Mouse (Mus musculus) G1E (cell line): ENCODE measurements around the gene Gpr39. TPM values are rescaled to one million over a fixed set of nuclear protein-coding genes. Genes with fewer than 3 reads are reported as not detected.

Source experiments
- ATAC-seq: 2 replicates; pipeline ENCODE4 v1.8.0; 2016; ENCODE audit warnings: mild to moderate bottlenecking; ENCODE audit not compliant: insufficient number of reproducible peaks, poor library complexity, low FRiP score, severe bottlenecking; ENCODE audit errors: extremely low read depth
- DNase-seq: peaks from one replicate; pipeline ENCODE4 v3.0.0; 2012; ENCODE audit warnings: low spot score
- H3K27me3 ChIP-seq: 2 replicates; pipeline ENCODE4 v1.6.1; 2012; ENCODE audit warnings: mild to moderate bottlenecking, low read length, inconsistent platforms; ENCODE audit not compliant: insufficient read depth
- H3K36me3 ChIP-seq: replicated peaks from 2 replicates; pipeline ENCODE3; 2012; ENCODE audit warnings: mild to moderate bottlenecking, inconsistent platforms
- H3K4me1 ChIP-seq: 2 replicates; pipeline ENCODE4 v1.6.1; 2012; ENCODE audit warnings: low read depth, low read length, inconsistent platforms, mixed read lengths; ENCODE audit not compliant: insufficient read depth
- H3K4me3 ChIP-seq: 2 replicates; pipeline ENCODE4 v1.5.1; 2012; ENCODE audit warnings: low read depth, mild to moderate bottlenecking, inconsistent platforms, low read length, moderate library complexity, mixed read lengths
- H3K9me3 ChIP-seq: replicated peaks from 2 replicates; pipeline ENCODE4 v1.6.1; 2012; ENCODE audit warnings: inconsistent platforms
- CTCF ChIP-seq: IDR thresholded peaks from 2 replicates; pipeline ENCODE4 v1.5.1; 2012; ENCODE audit warnings: low read depth, low read length, inconsistent platforms, mixed read lengths
- GATA1 ChIP-seq: IDR thresholded peaks from 2 replicates; pipeline ENCODE4 v1.6.1; 2012; ENCODE audit warnings: borderline replicate concordance, low read length, inconsistent platforms, mixed read lengths
- GATA2 ChIP-seq: IDR thresholded peaks from 2 replicates; pipeline ENCODE4 v1.6.1; 2012; ENCODE audit warnings: low read depth, low read length, inconsistent platforms, borderline replicate concordance
- POLR2AphosphoS5 ChIP-seq: IDR thresholded peaks from 2 replicates; pipeline ENCODE4 v1.6.1; 2012; ENCODE audit warnings: low read depth, low read length, inconsistent platforms; ENCODE audit not compliant: insufficient replicate concordance
- TAL1 ChIP-seq: conservative IDR thresholded peaks from 2 replicates; pipeline ENCODE4 v1.6.1; 2012; ENCODE audit warnings: low read depth, low read length, inconsistent platforms, mixed read lengths
- polyA plus RNA-seq: library from polyadenylated mRNA; stranded (reverse); fragments of >175 nt; gene quantifications from 2 replicates; pipeline ENCODE4 v1.2.3, GENCODE M21; 2012
- total RNA-seq, 2 experiments: library from RNA; stranded (forward) in 1 of 2; stranded (reverse) in 1 of 2; fragments of 200-1000 nt in 1 of 2; fragments of >200 nt in 1 of 2; fragmentation: Nextera tagmentation in 1 of 2; gene quantifications; 2 replicates each; pipeline ENCODE4 v1.2.3; 2014 to 2017

Gpr39 gene
- total and polyA plus RNA-seq, 3 experiments: 0.22 TPM; not detected in 2

DNA sequence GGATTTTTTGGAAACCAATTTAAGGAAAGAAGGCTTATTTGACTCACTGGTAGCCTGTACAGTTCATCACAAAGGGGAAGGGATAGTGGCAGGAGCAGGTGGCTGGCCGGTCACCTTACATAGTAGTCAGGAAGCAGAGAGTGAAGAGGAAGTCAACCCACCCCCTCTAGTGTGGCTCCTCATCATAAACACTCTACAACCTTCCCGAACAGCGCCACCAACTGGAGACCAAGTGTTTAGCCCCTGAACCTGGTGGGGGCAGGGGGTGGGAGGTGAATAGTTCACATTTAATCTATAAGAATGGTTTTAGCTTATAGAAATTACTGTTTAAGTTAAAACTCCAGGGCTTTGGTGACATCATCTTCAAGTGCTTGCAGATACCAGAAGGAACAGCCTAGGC is 28.6 kb downstream of the Gpr39 start:
- DNase-seq: no peak
- no peak for TF ChIP-seq POLR2AphosphoS5
- no peak for TF ChIP-seq TAL1
- TF ChIP-seq GATA2: no peak
- no peak for TF ChIP-seq GATA1
- TF ChIP-seq CTCF: no peak
- Histone ChIP-seq H3K4me1 (no peaks in the 10 kb centered on the region), H3K9me3 (peaks cover 8% of the 10 kb centered on the region), H3K36me3 (no peaks in the 10 kb centered on the region), H3K4me3 (no peak overlapping the region), H3K27me3 (no peaks in the 10 kb centered on the region)
- no peak for ATAC-seq

DNA sequence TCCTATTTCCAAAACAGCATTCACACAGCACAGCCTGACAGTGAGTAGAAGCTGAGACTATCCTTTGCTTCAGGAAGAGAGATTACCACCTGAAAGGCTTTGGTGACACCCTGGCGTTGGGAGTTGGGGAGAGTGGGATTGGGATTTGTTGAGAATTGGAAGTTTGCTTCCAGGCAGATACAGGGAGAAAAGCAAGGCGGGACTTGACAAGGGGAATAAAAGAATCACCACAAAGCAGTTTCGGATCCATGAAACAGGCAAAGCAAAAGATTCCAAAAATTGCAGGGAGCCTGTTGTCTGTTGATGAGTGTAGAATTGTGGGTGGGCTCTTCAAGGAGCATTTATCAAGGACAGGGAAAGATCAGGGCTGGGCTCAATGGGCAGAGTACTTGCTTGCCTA is 38.5 kb downstream of the Gpr39 start:
- TF ChIP-seq TAL1 (no peak), GATA1 (no peak), GATA2 (no peak), CTCF (no peak), POLR2AphosphoS5 (no peak)
- no peak overlapping the region for H3K4me3 ChIP-seq
- ATAC-seq: no peak
- no peaks in the 10 kb centered on the region for H3K27me3 ChIP-seq
- H3K4me1 ChIP-seq: no peaks in the 10 kb centered on the region
- no peaks in the 10 kb centered on the region for H3K36me3 ChIP-seq
- no peak for DNase-seq
- peaks cover 15% of the 10 kb centered on the region for H3K9me3 ChIP-seq

GRCm38 (mm10) chr1:125716241-125716640 is 39.4 kb downstream of the Gpr39 start:
- H3K4me3 ChIP-seq: no peak overlapping the region
- H3K27me3 ChIP-seq: no peaks in the 10 kb centered on the region
- ATAC-seq (no peak), DNase-seq (no peak)
- H3K4me1 ChIP-seq: no peaks in the 10 kb centered on the region
- no peaks in the 10 kb centered on the region for H3K36me3 ChIP-seq
- TF ChIP-seq CTCF (no peak), GATA2 (no peak)
- peaks cover 20% of the 10 kb centered on the region for H3K9me3 ChIP-seq

GRCm38 (mm10) chr1:125717906-125718305 is 41.1 kb downstream of the Gpr39 start:
- no peaks in the 10 kb centered on the region for H3K27me3 ChIP-seq
- H3K4me3 ChIP-seq: no peak overlapping the region
- no peak for DNase-seq

DNA sequence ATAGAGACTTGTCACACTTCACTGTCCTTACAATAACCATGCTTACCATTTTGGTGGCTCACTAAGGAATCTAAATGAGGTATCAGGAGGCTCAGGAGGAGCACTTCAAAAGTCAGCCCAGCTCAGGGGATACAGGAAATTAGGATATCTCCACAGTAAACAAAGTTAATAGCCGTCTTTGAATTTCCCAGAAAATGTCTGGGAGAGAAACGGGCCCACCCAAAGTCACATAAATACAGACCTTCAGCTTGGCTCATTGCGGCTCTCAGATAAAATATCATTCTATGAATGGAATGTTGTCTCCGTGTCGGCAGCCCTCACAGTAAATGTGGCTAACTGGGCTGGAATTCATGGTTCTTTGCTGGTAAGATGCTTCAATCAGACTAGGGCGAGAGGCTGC is 42.3 kb downstream of the Gpr39 start:
- H3K4me1 ChIP-seq: no peaks in the 10 kb centered on the region
- H3K36me3 ChIP-seq: no peaks in the 10 kb centered on the region
- ATAC-seq (no peak), DNase-seq (no peak)
- H3K9me3 ChIP-seq: peaks cover 19% of the 10 kb centered on the region
- H3K27me3 ChIP-seq: no peaks in the 10 kb centered on the region
- H3K4me3 ChIP-seq: no peak overlapping the region
- TF ChIP-seq GATA1 (no peak), TAL1 (no peak), CTCF (no peak), GATA2 (no peak), POLR2AphosphoS5 (no peak)

More at GRCm38 (mm10) chr1:125717906-125718305, 41.1 kb downstream of the Gpr39 start:
- TF ChIP-seq GATA1 (no peak), CTCF (no peak), TAL1 (no peak), POLR2AphosphoS5 (no peak), GATA2 (no peak)
- H3K9me3 ChIP-seq: peaks cover 21% of the 10 kb centered on the region
- H3K4me1 ChIP-seq: no peaks in the 10 kb centered on the region
- no peaks in the 10 kb centered on the region for H3K36me3 ChIP-seq
- ATAC-seq: no peak

DNA sequence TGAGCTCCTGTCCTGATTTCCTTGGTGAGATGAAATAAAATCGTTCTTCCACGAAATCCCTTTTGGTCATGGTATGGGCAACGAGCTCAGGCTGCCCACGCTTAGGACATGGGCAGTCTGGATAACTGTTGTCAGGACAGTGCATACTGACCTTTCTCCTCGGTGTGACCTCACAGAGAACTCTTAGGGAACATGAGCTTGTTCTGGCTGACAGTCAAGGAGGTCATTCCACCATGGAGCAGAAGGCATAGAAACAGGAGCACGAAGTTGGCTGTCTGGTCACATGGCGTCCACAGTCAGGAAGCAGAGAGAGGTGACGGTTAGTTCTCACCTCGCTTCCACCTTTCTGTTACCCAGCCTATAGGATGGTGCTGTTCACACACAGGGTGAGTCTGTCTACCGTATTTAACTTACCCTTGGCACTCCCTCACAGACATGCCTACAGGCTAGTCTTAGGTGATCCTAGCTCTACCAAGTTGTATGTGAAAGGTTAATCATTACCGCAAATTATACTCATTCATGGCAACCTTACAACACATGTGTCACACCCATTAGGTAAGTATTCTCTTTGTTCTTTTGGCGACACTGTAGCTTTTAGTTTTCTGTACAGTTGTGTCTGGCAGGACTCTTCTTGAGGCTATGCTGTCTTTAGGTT is 44.4 kb downstream of the Gpr39 start:
- H3K36me3 ChIP-seq: no peaks in the 10 kb centered on the region
- ATAC-seq (no peak), DNase-seq (no peak)
- H3K9me3 ChIP-seq: peaks cover 18% of the 10 kb centered on the region
- H3K27me3 ChIP-seq: no peaks in the 10 kb centered on the region
- H3K4me3 ChIP-seq: no peak overlapping the region
- TF ChIP-seq POLR2AphosphoS5 (no peak), GATA1 (no peak), TAL1 (no peak), GATA2 (no peak), CTCF (no peak)
- no peaks in the 10 kb centered on the region for H3K4me1 ChIP-seq

DNA sequence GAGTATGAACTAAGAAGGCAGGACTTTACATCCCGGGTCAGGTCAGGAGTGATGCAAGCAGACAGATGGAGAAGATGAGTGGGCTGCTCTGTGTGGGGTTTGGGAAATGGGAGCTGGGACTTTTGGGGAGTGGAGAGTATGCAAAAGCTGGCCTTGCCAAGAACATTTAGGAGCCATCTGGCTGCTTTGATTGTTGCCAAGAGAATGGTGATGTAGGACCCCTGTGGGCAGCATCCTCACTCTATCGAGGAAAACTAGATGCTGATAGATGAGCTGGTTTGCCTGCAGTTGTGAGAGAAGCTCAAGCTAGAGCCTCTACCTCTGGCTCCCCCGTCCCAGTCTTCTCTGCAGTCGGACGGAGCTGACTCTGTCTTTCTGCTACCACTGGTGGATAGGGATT is 47.5 kb downstream of the Gpr39 start:
- H3K4me1 ChIP-seq: no peaks in the 10 kb centered on the region
- no peak overlapping the region for H3K4me3 ChIP-seq
- no peak for DNase-seq
- TF ChIP-seq CTCF (no peak), GATA1 (no peak), POLR2AphosphoS5 (no peak), GATA2 (no peak), TAL1 (no peak)
- no peak for ATAC-seq
- H3K27me3 ChIP-seq: no peaks in the 10 kb centered on the region
- H3K9me3 ChIP-seq: peaks cover 11% of the 10 kb centered on the region
- no peaks in the 10 kb centered on the region for H3K36me3 ChIP-seq
